Mouse (Mus musculus): ENCODE data around the gene Bag2. TPM values are rescaled to one million over a fixed set of nuclear protein-coding genes. Genes with fewer than 3 reads are reported as not detected.

The Bag2 gene
- total and polyA plus RNA-seq, 3 experiments = 74.2 to 88.8 TPM; not detected in 1

DNA sequence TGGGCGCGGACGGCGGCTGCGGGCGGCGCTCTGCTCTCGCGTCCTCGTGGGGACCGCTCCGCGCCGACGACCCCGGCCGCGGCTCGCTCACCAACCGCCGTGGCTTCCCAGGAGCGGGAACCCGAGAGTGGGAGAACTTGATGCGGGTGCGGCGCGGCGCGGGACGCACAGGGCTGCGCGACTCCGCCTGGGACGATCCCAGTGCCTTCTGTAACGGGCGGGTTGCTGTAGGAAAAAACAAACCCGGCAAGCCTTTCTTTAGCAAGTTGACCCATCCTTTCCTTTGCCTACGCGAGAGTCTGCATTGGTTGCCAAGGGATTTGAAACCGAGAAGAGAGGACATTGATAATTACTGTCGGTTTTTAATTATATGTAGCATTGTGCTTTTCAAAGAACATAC is 37.4 kb downstream of the Bag2 start:
- DNase-seq (ENCODE audit: low read depth, low spot score) = peak; percentile 62

DNA sequence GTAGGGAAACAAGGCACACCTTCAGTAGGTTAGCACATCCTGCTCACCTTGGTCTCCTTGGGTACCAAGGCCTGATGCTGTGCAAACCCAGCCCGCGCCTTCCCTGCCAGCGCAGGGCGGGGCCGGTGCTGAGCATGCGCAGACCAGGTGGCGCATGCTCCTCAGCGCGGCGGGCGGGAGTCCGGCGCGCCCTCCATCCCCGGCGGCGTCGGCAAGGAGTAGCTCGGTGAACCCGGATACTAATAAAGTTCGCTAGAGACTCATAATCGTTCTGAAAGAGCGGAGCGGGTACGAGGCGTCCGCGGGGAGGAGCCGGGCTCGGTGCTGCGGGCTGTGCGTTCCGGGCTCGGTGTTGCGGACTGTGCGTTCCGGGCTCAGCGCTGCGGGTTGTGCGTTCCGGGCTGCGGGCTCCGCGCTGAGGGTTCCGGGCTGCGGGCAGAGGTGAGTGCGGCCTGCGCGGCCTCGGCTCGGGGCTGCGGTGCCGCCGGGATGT is 37.8 kb downstream of the Bag2 start, which contains the start of gene Rab23:
Gene Rab23 (plus strand): TSS at position 155 of the 493 bp plus-strand sequence.
- peaks cover 2 to 6% of the 10 kb centered on the region in 2 experiments for H3K36me3 ChIP-seq (ENCODE audit: control insufficient read depth in 1 of 2, insufficient read depth in 2 of 2, low read length in 2 of 2)
- peak; percentile 88 for DNase-seq (ENCODE audit: low read depth, low spot score)
- TF ChIP-seq UBTF (IDR thresholded peaks at IDR 0.05; ENCODE audit: borderline replicate concordance, insufficient read depth, low read depth, low read length) (peak; percentile 92; the same call in 1 of the 2 replicates), TCF12 (IDR thresholded peaks at IDR 0.05; ENCODE audit: low read depth, low read length) (no peak), MXI1 (IDR thresholded peaks at IDR 0.05; ENCODE audit: low read depth, low read length) (peak; percentile 33; the same call in 1 of the 2 replicates), KAT2A (conservative IDR thresholded peaks at IDR 0.05; ENCODE audit: low read depth, low read length) (no peak), MAX (IDR thresholded peaks at IDR 0.05; ENCODE audit: low read length) (no peak; the same call in 1 of the 2 replicates), ZNF384 (IDR thresholded peaks at IDR 0.05; ENCODE audit: low read depth, low read length) (no peak), TBP (IDR thresholded peaks at IDR 0.05; ENCODE audit: low read depth, low read length) (0 out of 2 replicates have a peak, but pooled peaks have one; percentile 27), ETS1 (IDR thresholded peaks at IDR 0.05; ENCODE audit: low read depth, low read length) (no peak), RCOR1 (IDR thresholded peaks at IDR 0.05; ENCODE audit: low read depth, low read length) (no peak), SIN3A (IDR thresholded peaks at IDR 0.05; ENCODE audit: low read length) (no peak), HCFC1 (IDR thresholded peaks at IDR 0.05; ENCODE audit: low read depth, low read length) (peak; percentile 75), ELF1 (IDR thresholded peaks at IDR 0.05; ENCODE audit: low read depth, low read length) (0 out of 2 replicates have a peak, but pooled peaks have one; percentile 14), NELFE (IDR thresholded peaks at IDR 0.05; ENCODE audit: low read depth, low read length) (peak; percentile 75), CHD1 (IDR thresholded peaks at IDR 0.05; ENCODE audit: low read depth, low read length) (no peak), NRF1 (IDR thresholded peaks at IDR 0.05; ENCODE audit: insufficient read depth, low read depth, low read length, poor library complexity, severe bottlenecking) (peak; percentile 92), ZKSCAN1 (IDR thresholded peaks at IDR 0.05; ENCODE audit: low read depth, low read length) (no peak), CHD2 (IDR thresholded peaks at IDR 0.05; ENCODE audit: low read length) (no peak), POLR2AphosphoS2 (IDR thresholded peaks at IDR 0.05; ENCODE audit: low read length) (no peak; the same call in 1 of the 2 replicates), ZMIZ1 (IDR thresholded peaks at IDR 0.05; ENCODE audit: low read depth, low read length) (peak; percentile 52; the same call in 1 of the 2 replicates), POLR2AphosphoS5 (IDR thresholded peaks at IDR 0.05; ENCODE audit: borderline replicate concordance, low read depth, low read length) (no peak), CTCF (IDR thresholded peaks at IDR 0.05 in 2 of 3, conservative IDR thresholded peaks at IDR 0.05 in 1 of 3; ENCODE audit: control insufficient read depth in 1 of 3, insufficient read depth in 1 of 3, low read depth in 2 of 3, low read length in 3 of 3, poor library complexity in 1 of 3, severe bottlenecking in 1 of 3) (no peak), POLR2A (IDR thresholded peaks at IDR 0.05; ENCODE audit: control insufficient read depth in 1 of 2, insufficient read depth in 1 of 2, low read depth in 1 of 2, low read length in 2 of 2, poor library complexity in 1 of 2) (peak; percentile 82 to 92)
- peak within 1 kb of the TSS; percentile 60 to 81 for H3K4me3 ChIP-seq (ENCODE audit: control insufficient read depth in 1 of 2, insufficient read depth in 1 of 2, low read depth in 2 of 2, low read length in 2 of 2)
- H3K79me2 ChIP-seq (ENCODE audit: control insufficient read depth, insufficient read depth, low read length, poor library complexity) = peaks cover 9% of the 10 kb centered on the region
- H3K9me3 ChIP-seq (replicated peaks; ENCODE audit: insufficient read depth, low read length) = no peaks in the 10 kb centered on the region
- peaks cover 0 to 1% of the 10 kb centered on the region in 2 experiments; a peak in 1 of 4 replicates for H3K27me3 ChIP-seq (ENCODE audit: control insufficient read depth in 1 of 2, insufficient read depth in 2 of 2, low read length in 2 of 2)
- peaks cover 5 to 8% of the 10 kb centered on the region in 2 experiments; a peak in 3 of 4 replicates for H3K4me1 ChIP-seq (ENCODE audit: control insufficient read depth in 1 of 2, insufficient read depth in 2 of 2, low read length in 2 of 2)
- peak within 1 kb of the TSS; percentile 75 for H3K27ac ChIP-seq (ENCODE audit: control insufficient read depth, low read depth, low read length)
- peak within 1 kb of the TSS; percentile 89 for H3K9ac ChIP-seq (ENCODE audit: control insufficient read depth, low read depth, low read length, poor library complexity, severe bottlenecking)

More for the DNA sequence above, 37.4 kb downstream of the Bag2 start:
- H3K9me3 ChIP-seq (replicated peaks; ENCODE audit: insufficient read depth, low read length) = no peaks in the 10 kb centered on the region
- H3K36me3 ChIP-seq (ENCODE audit: control insufficient read depth in 1 of 2, insufficient read depth in 2 of 2, low read length in 2 of 2) = peaks cover 4 to 6% of the 10 kb centered on the region in 2 experiments
- peaks cover 5 to 8% of the 10 kb centered on the region in 2 experiments; a peak in 3 of 4 replicates for H3K4me1 ChIP-seq (ENCODE audit: control insufficient read depth in 1 of 2, insufficient read depth in 2 of 2, low read length in 2 of 2)
- TF ChIP-seq CTCF (IDR thresholded peaks at IDR 0.05 in 2 of 3, conservative IDR thresholded peaks at IDR 0.05 in 1 of 3; ENCODE audit: control insufficient read depth in 1 of 3, insufficient read depth in 1 of 3, low read depth in 2 of 3, low read length in 3 of 3, poor library complexity in 1 of 3, severe bottlenecking in 1 of 3) = no peak
- TF ChIP-seq UBTF (IDR thresholded peaks at IDR 0.05; ENCODE audit: borderline replicate concordance, insufficient read depth, low read depth, low read length) = 0 out of 2 replicates have a peak, but pooled peaks have one; percentile 35
- H3K79me2 ChIP-seq (ENCODE audit: control insufficient read depth, insufficient read depth, low read length, poor library complexity) = peaks cover 9% of the 10 kb centered on the region
- H3K4me3 ChIP-seq (ENCODE audit: control insufficient read depth in 1 of 2, insufficient read depth in 1 of 2, low read depth in 2 of 2, low read length in 2 of 2) = peak overlapping the region; percentile 60 to 81
- H3K27ac ChIP-seq (ENCODE audit: control insufficient read depth, low read depth, low read length) = peak overlapping the region; percentile 75
- H3K27me3 ChIP-seq (ENCODE audit: control insufficient read depth in 1 of 2, insufficient read depth in 2 of 2, low read length in 2 of 2) = peaks cover 0 to 1% of the 10 kb centered on the region in 2 experiments; a peak in 1 of 4 replicates
- H3K9ac ChIP-seq (ENCODE audit: control insufficient read depth, low read depth, low read length, poor library complexity, severe bottlenecking) = peak overlapping the region; percentile 89

Data from MEL (cell line).